Mouse (Mus musculus): Measurements from ENCODE around the gene Tmed6.
"Not testable (repeated sequence)": the region's sequence is repeated elsewhere in the genome, so short reads cannot be mapped to it uniquely, and the experiment has no call there.

Tmed6 gene

GRCm38 (mm10) chr8:107074128-107074527, 8.7 kb upstream of the Tmed6 start:
- in situ Hi-C loops (cut with MboI) = no loop called here

GRCm38 (mm10) chr8:107073706-107074105, 8.3 kb upstream of the Tmed6 start:
- in situ Hi-C loops (cut with MboI) = no loop called here

DNA sequence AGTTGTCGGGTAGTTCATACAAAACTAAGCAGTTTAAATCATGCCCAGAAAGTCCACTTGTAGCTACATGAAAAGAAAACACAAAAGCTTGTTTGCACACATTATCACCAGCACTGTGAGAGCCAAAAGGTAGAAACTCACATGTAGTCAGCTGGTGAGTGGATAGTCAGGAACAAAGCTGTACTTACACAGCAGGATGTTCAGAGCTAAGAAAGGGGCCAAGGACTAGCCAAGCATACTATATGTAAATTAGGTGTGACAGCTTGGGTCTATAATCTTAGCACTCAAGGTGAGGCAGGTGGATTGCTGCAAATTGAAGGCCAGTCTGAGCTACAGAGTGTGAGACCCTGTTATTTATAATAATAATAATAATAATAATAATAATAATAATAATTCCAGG, 2.8 kb downstream of the Tmed6 start:
- in situ Hi-C loops (cut with MboI) = no loop called here

DNA sequence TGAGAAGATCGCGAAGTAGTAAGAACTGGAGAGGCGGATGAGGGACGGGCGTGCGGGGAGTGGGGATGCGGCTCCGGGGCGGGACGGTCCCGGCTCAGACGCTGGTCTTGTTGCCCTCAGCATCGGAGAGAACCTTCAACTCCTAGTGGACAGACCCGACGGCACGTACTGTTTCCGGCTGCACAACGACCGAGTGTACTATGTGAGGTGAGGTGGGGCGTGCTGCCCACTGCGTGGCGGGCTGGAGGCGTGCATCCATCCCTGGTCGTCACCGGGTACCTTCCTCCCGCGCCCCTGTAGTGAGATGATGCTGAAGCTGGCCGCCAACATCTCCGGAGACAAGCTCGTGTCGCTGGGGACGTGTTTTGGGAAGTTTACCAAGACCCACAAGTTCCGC, 8.5 kb downstream of the Tmed6 start:
- in situ Hi-C loops (cut with MboI) = no loop called here

DNA sequence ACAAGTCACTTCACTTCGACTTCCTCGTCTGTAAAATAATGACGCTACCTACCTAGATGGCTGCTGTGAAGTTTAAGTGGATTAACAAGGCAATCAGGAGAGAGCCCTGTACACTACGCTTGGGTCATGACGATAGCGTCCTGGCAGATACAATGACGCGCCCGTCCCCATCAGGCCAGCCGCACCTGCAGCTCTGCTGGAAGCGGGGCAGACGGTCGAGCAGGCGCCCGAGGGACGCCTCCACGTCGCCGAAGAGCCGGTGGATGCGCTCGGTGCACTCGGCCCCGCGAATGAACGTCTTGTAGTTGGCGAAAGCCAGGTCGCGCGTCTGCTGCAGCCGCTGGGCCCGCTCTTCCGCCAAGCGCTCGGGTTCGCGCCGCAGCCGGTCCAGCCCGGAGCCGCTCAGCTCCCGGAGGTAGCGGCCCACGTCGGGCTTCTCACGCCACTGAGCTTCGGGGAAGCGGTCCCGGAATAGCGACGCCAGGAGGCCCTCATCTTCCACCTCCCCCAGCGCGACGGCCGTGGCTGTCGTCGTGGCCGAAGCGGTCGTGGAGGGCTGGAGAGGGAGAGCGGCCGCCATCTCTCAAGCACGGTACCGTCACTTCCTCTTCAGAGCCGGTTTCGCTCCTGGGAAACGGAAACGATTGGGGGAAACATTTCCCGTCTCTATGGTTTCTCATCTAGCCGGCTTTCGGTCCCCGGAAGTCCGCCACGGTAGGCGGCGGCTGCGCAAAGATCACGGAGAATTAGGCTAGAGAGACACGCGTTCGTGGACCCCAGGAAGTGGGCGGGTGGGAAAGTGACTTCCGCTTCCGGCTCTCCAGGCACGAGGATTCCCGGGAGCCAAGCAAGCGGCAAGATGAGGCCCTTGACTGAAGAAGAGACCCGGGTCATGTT, 9.1 kb downstream of the Tmed6 start, which contains the start of the genes Cog8 and Nip7:
Gene Cog8 (minus strand): TSS at position 614 of the 897 bp plus-strand sequence.
Gene Nip7 (plus strand): TSS at position 802 of the 897 bp plus-strand sequence.
- in situ Hi-C loops (cut with MboI) = no loop called here

DNA sequence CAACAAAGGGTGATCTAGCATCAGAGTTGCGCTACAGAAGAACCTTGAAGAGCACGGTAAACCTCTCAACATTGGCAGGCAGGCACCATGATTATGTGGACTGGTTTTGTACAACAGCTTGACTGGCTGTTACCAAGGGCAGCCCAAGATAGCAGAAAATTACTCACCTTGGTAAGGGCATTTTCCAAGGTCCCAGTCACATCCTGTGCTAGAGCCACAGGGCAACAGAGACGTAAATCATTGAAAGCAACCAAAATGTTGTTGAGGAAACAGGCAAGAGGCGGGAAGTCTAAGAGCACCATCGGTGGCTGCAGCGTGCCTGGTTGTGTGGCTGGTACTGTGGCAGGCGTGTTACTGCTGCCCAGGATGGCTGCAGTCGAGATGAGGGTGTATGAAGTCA, 13.4 kb downstream of the Tmed6 start:
- in situ Hi-C loops (cut with MboI) = no loop called here

- in situ Hi-C loops (cut with MboI) = no loop called here
These were observed 16.0 kb downstream of the Tmed6 start for GRCm38 (mm10) chr8:107049480-107049879.

- in situ Hi-C loops (cut with MboI) = no loop called here
These were observed 17.1 kb downstream of the Tmed6 start, which contains the start of gene Pdf for GRCm38 (mm10) chr8:107048061-107048941. Gene Pdf, minus strand, starts transcription at chr8:107048614.

GRCm38 (mm10) chr8:107046976-107047375, 18.5 kb downstream of the Tmed6 start:
- in situ Hi-C loops (cut with MboI) = no loop called here

- in situ Hi-C loops (cut with MboI) = no loop called here
These were observed 20.0 kb downstream of the Tmed6 start for GRCm38 (mm10) chr8:107045478-107045877.

GRCm38 (mm10) chr8:107040632-107041031, 24.8 kb downstream of the Tmed6 start:
- in situ Hi-C loops (cut with MboI) = no loop called here

- in situ Hi-C loops (cut with MboI) = no loop called here
These were observed 28.8 kb downstream of the Tmed6 start for GRCm38 (mm10) chr8:107036626-107037025.

DNA sequence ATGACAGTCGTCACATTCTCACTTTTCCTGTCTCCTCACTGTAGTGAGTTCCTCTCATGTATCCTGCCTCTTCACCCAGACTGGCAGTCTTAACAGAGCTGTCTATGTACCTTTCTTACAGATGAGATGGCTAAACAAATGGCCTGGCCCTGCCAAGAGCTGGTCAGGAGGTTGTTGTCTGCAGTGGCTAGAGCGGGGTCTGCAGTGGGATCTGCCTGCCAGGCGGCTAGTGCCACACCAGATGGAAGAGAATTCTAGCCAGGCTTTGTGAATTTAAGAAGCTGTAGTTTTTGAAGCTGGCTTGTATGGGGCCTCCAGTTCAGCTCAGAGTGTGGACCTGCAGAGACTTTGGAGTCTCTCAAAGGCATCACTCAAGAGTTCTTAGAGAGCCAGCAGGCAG, 29.8 kb downstream of the Tmed6 start:
- in situ Hi-C loops (cut with MboI) = no loop called here

- in situ Hi-C loops (cut with MboI) = not testable (repeated sequence)
These were observed 31.8 kb downstream of the Tmed6 start for GRCm38 (mm10) chr8:107033609-107034008.

DNA sequence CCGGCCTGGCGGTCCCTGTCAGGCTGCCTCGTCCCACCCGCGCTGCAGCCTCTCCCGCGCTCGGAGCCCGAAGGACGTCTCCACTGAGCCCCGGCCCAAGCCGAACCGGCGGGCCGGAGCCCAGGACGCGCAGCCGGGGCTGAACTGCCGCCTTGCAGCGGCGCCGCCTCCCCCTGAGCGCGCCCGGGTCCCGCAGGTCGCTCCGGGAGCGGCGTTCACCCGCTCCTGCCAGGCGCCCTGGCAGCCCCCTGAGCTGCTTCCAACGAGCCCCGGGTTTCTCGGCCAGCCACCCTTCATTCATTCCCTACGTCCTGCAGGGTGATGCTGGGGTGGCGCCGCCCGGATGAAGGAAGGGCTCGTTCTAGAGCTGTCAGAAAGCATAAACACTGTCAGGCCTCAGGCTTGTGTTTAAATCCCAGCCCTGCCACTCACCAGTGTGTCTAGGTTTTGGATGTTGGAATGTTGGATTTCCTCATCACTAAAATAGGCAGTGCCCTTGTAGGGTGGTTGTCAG, 33.8 kb downstream of the Tmed6 start:
- in situ Hi-C loops (cut with MboI) = no loop called here

- in situ Hi-C loops (cut with MboI) = no loop called here
These were observed 34.5 kb downstream of the Tmed6 start, which contains the start of gene Vps4a for GRCm38 (mm10) chr8:107030650-107031576. Gene Vps4a, plus strand, starts transcription at chr8:107031222.

DNA sequence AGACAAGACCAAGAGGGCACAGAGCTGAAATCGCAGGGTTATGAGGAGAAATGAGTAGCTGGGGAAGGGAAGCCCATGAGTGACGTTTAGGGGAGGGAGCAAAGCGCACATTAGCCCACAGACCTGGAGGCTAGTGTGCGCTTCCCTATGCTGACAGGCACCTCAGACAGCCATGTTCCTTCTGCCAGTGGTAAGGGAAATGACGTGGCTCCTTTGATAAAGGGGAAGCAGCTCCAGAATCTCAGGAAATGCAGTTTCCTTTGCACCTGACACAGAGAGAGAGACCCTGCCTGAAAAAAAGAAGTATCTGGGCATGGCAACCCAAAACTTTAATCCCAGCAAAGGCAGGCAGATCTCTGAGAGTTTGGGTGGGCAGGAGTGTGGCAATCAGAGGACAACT, 35.4 kb downstream of the Tmed6 start:
- in situ Hi-C loops (cut with MboI) = no loop called here

- in situ Hi-C loops (cut with MboI) = no loop called here
These were observed 36.1 kb downstream of the Tmed6 start for GRCm38 (mm10) chr8:107029310-107029709.

- in situ Hi-C loops (cut with MboI) = no loop called here
These were observed 42.0 kb downstream of the Tmed6 start for GRCm38 (mm10) chr8:107023479-107023878.

- in situ Hi-C loops (cut with MboI) = no loop called here
These were observed 50.5 kb downstream of the Tmed6 start for GRCm38 (mm10) chr8:107014915-107015314.

GRCm38 (mm10) chr8:107012666-107013065, 52.8 kb downstream of the Tmed6 start:
- in situ Hi-C loops (cut with MboI) = no loop called here
